Mouse (Mus musculus) heart, embryonic 16.5 days (tissue): ENCODE measurements around the gene Adamtsl3. TPM values are rescaled to one million over a fixed set of nuclear protein-coding genes. Genes with fewer than 3 reads are reported as not detected.

ENCODE experiments used
- ATAC-seq: fragments of 200-750 bp; cut with Nextera tagmentation; replicated peaks from 2 replicates; pipeline ENCODE4 v1.8.0; 2017; ENCODE audit warnings: moderate number of reproducible peaks; ENCODE audit not compliant: insufficient read depth, low FRiP score; ENCODE audit errors: extremely low read depth
- H3K27ac ChIP-seq: fragments of 300-500 bp; sonication (generic); 2 replicates; pipeline ENCODE4 v1.5.1; 2014; ENCODE audit warnings: mild to moderate bottlenecking, low read length, control low read depth, moderate library complexity
- H3K27me3 ChIP-seq: fragments of 300-500 bp; sonication (generic); 2 replicates; pipeline ENCODE4 v1.6.1; 2014; ENCODE audit warnings: low read length, mixed read lengths; ENCODE audit not compliant: control insufficient read depth, insufficient read depth
- H3K36me3 ChIP-seq: fragments of 300-500 bp; sonication (generic); 2 replicates; pipeline ENCODE4 v1.6.1; 2014; ENCODE audit not compliant: control insufficient read depth, insufficient read depth
- H3K4me1 ChIP-seq: fragments of 300-500 bp; sonication (generic); 2 replicates; pipeline ENCODE4 v1.6.1; 2014; ENCODE audit warnings: low read length, mixed read lengths; ENCODE audit not compliant: control insufficient read depth, insufficient read depth
- H3K4me2 ChIP-seq: fragments of 300-500 bp; sonication (generic); 2 replicates; pipeline ENCODE4 v1.6.1; 2014; ENCODE audit warnings: low read depth, mild to moderate bottlenecking, control low read depth, low read length
- H3K4me3 ChIP-seq: fragments of 300-500 bp; sonication (generic); 2 replicates; pipeline ENCODE4 v1.5.1; 2014; ENCODE audit warnings: mild to moderate bottlenecking, control low read depth, low read length
- H3K9ac ChIP-seq: fragments of 300-500 bp; sonication (generic); 2 replicates; pipeline ENCODE4 v1.6.1; 2014; ENCODE audit warnings: low read length, control low read depth
- H3K9me3 ChIP-seq: fragments of 300-500 bp; sonication (generic); replicated peaks from 2 replicates; pipeline ENCODE4 v1.6.1; 2016; ENCODE audit warnings: low read length; ENCODE audit not compliant: control insufficient read depth
- WGBS: fragments of 180-500 bp; shearing (Covaris S2); extraction: QIAGEN DNeasy Blood & Tissue Kit; methylation state at CpG from one replicate; pipeline ENCODE4 v1.1.7; 2014; 5-methylcytosine and 5-hydroxymethylcytosine counted together
- polyA plus RNA-seq: library from polyadenylated mRNA; unstranded; fragments of >200 nt; fragmentation: Nextera tagmentation; extraction: Ambion mirVana; gene quantifications from 2 replicates; pipeline ENCODE4 v1.2.1, GENCODE M21; 2015

The Adamtsl3 gene
- polyA plus RNA-seq, 1 experiment from 2014 or later: 1.6 TPM

DNA sequence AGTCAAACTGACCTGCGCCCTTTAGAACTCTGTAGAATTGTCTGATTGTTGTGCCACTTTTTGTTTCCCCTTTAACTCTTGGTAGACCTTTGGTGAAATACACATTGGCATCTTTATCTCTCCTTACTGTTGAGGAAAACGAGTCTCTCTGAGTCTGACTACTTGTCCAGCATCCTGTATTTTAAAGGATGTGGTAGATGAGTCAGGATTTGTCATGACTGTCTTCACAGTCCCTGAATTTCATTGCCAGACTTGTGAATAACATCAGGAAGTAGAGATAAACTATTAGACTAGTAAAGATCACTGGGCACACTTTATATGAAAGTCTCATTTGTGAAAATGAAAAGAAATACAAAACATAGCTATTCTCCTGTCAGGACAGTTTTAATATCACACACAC lies 128.9 kb downstream of the Adamtsl3 start:
- no peak overlapping the region for H3K4me3 ChIP-seq
- 63% methylated on average over 2 of the region's 2 CpGs for WGBS
- no peak overlapping the region for H3K4me2 ChIP-seq
- no peaks in the 10 kb centered on the region for H3K9me3 ChIP-seq
- no peak overlapping the region for H3K27ac ChIP-seq
- H3K4me1 ChIP-seq: no peaks in the 10 kb centered on the region
- ATAC-seq: no peak
- H3K9ac ChIP-seq: no peak overlapping the region
- H3K36me3 ChIP-seq: no peaks in the 10 kb centered on the region
- H3K27me3 ChIP-seq: no peaks in the 10 kb centered on the region

DNA sequence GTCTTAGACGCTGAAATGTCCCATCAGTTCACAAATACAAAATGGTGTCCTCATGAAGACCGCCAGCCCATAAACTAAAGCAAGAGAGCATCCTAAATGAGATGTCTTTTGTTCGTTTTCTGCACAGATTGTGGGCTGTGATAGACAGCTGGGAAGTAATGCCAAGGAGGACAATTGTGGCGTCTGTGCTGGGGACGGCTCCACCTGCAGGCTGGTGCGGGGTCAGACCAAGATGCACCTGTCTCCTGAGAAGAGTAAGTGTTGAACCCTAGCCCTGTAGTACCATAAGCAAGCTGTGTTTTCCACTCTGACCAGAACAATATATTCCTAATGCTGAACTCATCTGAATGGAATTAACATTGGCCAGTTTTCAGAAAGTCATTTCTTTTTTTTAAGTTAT lies 129.9 kb downstream of the Adamtsl3 start:
- Histone ChIP-seq H3K27ac (no peak overlapping the region), H3K4me2 (no peak overlapping the region), H3K4me3 (no peak overlapping the region), H3K27me3 (no peaks in the 10 kb centered on the region), H3K9me3 (no peaks in the 10 kb centered on the region), H3K4me1 (no peaks in the 10 kb centered on the region), H3K9ac (no peak overlapping the region), H3K36me3 (no peaks in the 10 kb centered on the region)
- ATAC-seq: no peak
- WGBS: 76% methylated on average over 6 of the region's 6 CpGs

DNA sequence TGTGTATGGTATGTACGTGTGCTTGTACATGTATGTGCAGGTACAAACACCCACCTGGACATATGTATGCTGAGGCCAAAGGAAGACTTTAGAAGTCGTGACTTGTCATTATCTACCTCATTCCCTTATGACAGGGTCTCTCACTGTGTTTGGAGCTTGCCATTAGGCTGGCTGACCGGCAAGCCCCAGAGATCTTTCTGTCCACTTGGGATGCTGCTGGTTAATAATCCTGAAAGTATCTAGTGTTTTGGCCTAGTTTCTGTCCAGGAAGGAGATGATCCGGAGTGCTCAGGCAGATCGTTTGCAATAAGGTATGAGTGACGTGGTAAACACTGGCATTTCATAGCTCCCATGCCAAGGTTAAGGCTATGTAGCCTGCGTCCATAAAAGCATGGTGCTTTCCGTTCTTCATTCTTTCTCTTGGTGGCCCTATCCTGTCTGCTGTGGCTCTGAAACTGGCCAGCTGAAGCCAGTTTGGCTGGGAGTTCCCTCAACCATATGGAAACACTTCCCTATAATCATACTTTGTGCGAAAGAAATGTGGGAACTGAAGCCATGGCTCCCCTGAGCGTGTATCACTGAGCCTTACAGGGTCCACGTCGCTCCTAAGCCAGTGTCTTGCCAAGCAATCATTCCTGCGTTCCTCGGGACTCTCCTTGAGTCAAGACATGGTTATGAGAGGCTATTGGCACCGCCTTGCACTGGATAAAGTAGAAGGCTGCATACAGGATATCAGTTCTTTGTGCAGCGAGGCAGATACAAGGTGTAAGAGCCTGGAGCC lies 141.1 kb downstream of the Adamtsl3 start:
- Histone ChIP-seq H3K4me1 (no peaks in the 10 kb centered on the region), H3K36me3 (no peaks in the 10 kb centered on the region), H3K9me3 (no peaks in the 10 kb centered on the region), H3K27me3 (no peaks in the 10 kb centered on the region), H3K9ac (no peak overlapping the region), H3K4me2 (no peak overlapping the region), H3K27ac (no peak overlapping the region), H3K4me3 (no peak overlapping the region)
- 77% methylated on average over 16 of the region's 16 CpGs for WGBS
- ATAC-seq: no peak

DNA sequence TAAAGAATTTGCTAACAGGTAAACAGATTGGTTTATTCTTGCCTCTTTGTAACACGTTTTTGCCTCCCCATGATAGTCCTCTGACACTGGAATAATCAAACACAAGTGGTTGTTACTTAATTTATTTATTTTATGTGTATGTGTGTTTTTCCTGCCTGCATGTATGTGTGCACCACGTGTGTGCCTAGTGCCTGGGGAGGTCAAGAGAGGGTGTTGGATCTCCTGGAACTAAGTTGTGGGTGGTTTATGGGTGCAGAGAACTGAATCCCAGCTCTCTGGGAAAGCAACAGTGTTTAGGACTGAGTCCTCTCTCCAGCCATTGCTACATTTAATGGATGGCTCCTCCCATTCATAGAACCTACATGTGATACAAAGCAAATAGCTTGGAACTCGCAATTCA lies 143.0 kb downstream of the Adamtsl3 start:
- WGBS: 78% methylated on average over 3 of the region's 3 CpGs
- H3K27me3 ChIP-seq: no peaks in the 10 kb centered on the region
- no peak for ATAC-seq
- no peaks in the 10 kb centered on the region for H3K9me3 ChIP-seq
- H3K27ac ChIP-seq: no peak overlapping the region
- no peak overlapping the region for H3K4me3 ChIP-seq
- H3K36me3 ChIP-seq: no peaks in the 10 kb centered on the region
- H3K4me1 ChIP-seq: no peaks in the 10 kb centered on the region
- H3K4me2 ChIP-seq: no peak overlapping the region
- H3K9ac ChIP-seq: no peak overlapping the region

DNA sequence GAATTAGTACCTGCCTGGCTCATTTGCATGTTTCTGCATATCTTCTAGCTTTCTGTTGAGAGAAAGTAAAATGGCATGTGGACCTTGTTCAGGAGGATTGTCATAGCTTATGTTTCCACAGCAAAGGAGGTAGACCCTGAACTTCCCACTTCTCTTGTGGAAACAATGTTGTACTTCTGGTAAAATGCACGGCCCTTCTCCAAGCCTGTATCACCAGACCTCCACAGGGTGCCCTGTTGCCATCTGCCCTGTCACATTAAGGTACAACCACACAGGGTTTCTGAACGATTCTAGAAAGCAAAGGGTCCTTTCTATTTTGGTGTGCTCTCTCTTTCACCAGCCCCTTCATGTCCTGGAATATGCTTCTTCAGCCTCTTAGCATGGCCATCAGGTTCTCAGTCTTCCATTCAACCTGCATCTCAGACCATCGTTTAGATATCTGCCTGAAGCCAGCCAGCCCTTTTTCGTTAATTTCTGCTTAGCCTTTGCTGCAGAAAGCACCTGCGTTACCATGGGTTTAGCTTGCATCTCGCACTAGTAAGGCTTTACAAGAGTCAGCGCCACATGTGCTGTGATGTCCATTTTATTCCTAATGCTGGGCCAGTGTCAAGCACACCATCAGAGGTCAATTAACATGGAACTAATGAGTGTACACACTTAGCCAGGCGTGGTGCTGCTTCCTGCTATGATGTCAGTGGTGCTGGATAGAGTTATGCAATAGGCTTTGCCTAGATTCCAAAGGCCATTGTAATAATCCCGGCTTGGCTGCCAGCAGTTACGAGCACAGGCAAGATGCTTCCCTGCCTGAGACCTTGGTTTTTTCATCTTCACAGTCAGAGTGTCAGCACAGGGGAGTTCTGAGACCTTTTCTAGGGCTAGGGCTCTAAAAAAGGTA lies 143.6 kb downstream of the Adamtsl3 start:
- ATAC-seq: no peak
- 69% methylated on average over 10 of the region's 10 CpGs for WGBS

DNA sequence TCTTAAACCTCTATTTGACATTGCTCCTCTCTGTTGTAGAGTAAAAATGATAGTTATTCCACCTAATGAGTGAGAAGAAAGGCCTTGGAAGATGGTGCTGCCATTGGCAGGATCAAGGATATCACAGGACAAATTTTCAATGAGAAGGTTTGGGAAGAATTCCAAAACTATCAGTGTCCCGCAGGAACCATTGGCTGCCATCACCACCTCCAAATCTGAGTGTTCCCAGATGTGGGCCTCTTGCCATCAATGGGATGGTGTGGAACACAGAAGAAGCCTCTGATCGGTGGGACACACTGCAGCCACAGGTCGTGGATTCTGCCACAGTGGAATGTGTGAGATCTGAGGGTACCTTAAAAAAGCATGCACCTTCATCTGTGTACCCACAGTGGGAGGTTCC lies 147.9 kb downstream of the Adamtsl3 start:
- no peak for ATAC-seq
- Histone ChIP-seq H3K4me2 (no peak overlapping the region), H3K9me3 (no peaks in the 10 kb centered on the region), H3K27ac (no peak overlapping the region), H3K4me3 (no peak overlapping the region), H3K27me3 (no peaks in the 10 kb centered on the region), H3K9ac (no peak overlapping the region), H3K4me1 (peaks cover 5% of the 10 kb centered on the region), H3K36me3 (no peaks in the 10 kb centered on the region)
- 49% methylated on average over 3 of the region's 3 CpGs for WGBS

More for the DNA sequence above, 143.6 kb downstream of the Adamtsl3 start:
- no peaks in the 10 kb centered on the region for H3K36me3 ChIP-seq
- H3K4me1 ChIP-seq: no peaks in the 10 kb centered on the region
- no peak overlapping the region for H3K9ac ChIP-seq
- no peak overlapping the region for H3K27ac ChIP-seq
- H3K4me3 ChIP-seq: no peak overlapping the region
- no peaks in the 10 kb centered on the region for H3K27me3 ChIP-seq
- H3K4me2 ChIP-seq: no peak overlapping the region
- no peaks in the 10 kb centered on the region for H3K9me3 ChIP-seq

DNA sequence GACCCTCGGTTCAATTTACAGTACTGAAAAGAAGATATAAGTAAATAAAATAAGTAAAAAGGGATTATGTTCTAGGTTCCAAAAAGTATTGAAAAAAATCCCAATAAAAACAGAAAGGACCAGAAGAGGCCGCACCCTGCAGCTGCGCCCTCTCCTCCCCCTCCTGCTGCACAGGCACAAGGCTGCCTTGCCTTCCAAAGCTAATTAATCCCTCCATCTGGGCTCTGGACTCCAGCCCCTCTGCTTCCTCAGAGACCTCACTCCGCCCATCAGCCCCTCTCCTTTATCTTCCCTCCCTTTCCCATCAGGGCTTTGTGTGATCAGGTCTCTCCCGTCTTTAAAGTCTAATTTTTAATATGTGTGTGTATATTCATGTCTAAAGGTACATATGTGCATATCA lies 149.3 kb downstream of the Adamtsl3 start:
- no peak overlapping the region for H3K4me2 ChIP-seq
- no peaks in the 10 kb centered on the region for H3K9me3 ChIP-seq
- WGBS: 72% methylated on average over 5 of the region's 5 CpGs
- H3K27me3 ChIP-seq: no peaks in the 10 kb centered on the region
- no peak overlapping the region for H3K4me3 ChIP-seq
- H3K4me1 ChIP-seq: peaks cover 5% of the 10 kb centered on the region
- no peak overlapping the region for H3K9ac ChIP-seq
- no peaks in the 10 kb centered on the region for H3K36me3 ChIP-seq
- no peak for ATAC-seq
- no peak overlapping the region for H3K27ac ChIP-seq

- ATAC-seq: no peak
- no peaks in the 10 kb centered on the region for H3K27me3 ChIP-seq
- H3K4me3 ChIP-seq: no peak overlapping the region
- H3K4me2 ChIP-seq: no peak overlapping the region
- H3K4me1 ChIP-seq: peaks cover 5% of the 10 kb centered on the region
- H3K36me3 ChIP-seq: no peaks in the 10 kb centered on the region
- 40% methylated on average over 7 of the region's 7 CpGs for WGBS
- no peak overlapping the region for H3K27ac ChIP-seq
- no peak overlapping the region; the same call in 1 of the 2 replicates for H3K9ac ChIP-seq
- H3K9me3 ChIP-seq: no peaks in the 10 kb centered on the region
Observed at GRCm38 (mm10) chr7:82485344-82485954, 150.0 kb downstream of the Adamtsl3 start.

GRCm38 (mm10) chr7:82491018-82491417 lies 155.5 kb downstream of the Adamtsl3 start:
- Histone ChIP-seq H3K9me3 (no peaks in the 10 kb centered on the region), H3K27ac (no peak overlapping the region), H3K36me3 (no peaks in the 10 kb centered on the region), H3K9ac (no peak overlapping the region), H3K4me1 (no peaks in the 10 kb centered on the region), H3K27me3 (no peaks in the 10 kb centered on the region), H3K4me2 (no peak overlapping the region), H3K4me3 (no peak overlapping the region)
- 63% methylated on average over 1 of the region's 1 CpGs for WGBS
- ATAC-seq: no peak
